In genomic region chr1:155795791-155796233, GRCm38 (mm10) we compare ENCODE assay signal across 18 mouse cellular contexts. TPM values are rescaled to one million over a fixed set of nuclear protein-coding genes. Genes with fewer than 3 reads are reported as not detected.
DNase-seq lines count a peak whose midpoint lies in the region; ATAC-seq and TF ChIP-seq lines count a peak whose summit lies in the region.
"Had no signal": no experiment of that assay in that cellular context is flagged by ENCODE, and none has a peak within 500 bp of the region (broad histone marks: within the 10 kb centered on the region; RNA-seq: fewer than 3 reads in every experiment).

No protein-coding gene starts in this region.

- peaks cover 0 to 11% of the 10 kb centered on the region in 2 experiments; a peak in 2 of 4 replicates for H3K36me3 ChIP-seq in MEL (ENCODE audit: control insufficient read depth in 1 of 2, insufficient read depth in 2 of 2, low read length in 2 of 2)

- H3K9me3 ChIP-seq in MEL (replicated peaks; ENCODE audit: insufficient read depth, low read length): no peaks in the 10 kb centered on the region
- H3K9me3 ChIP-seq: forebrain, embryonic 15.5 days; limb, embryonic 10.5 days had no signal

- no peak for TF ChIP-seq RAD21 in MEL (IDR thresholded peaks at IDR 0.05; ENCODE audit: low read depth, low read length)

- H3K9ac ChIP-seq in MEL (ENCODE audit: control insufficient read depth, low read depth, low read length, poor library complexity, severe bottlenecking): no peak overlapping the region
- H3K9ac ChIP-seq: forebrain, embryonic 15.5 days had no signal

- peak overlapping the region; percentile 7; the same call in 1 of the 2 replicates for H3K27ac ChIP-seq in MEL (ENCODE audit: control insufficient read depth, low read depth, low read length)
- H3K27ac ChIP-seq: forebrain, embryonic 15.5 days; limb, embryonic 10.5 days; macrophage had no signal

- no peak for TF ChIP-seq POLR2A in MEL (IDR thresholded peaks at IDR 0.05; ENCODE audit: control insufficient read depth in 1 of 2, insufficient read depth in 1 of 2, low read depth in 1 of 2, low read length in 2 of 2, poor library complexity in 1 of 2)

- intact Hi-C loops in heart, postnatal 25 days (cut with DNase I): no loop called here

- no peaks in the 10 kb centered on the region for H3K79me2 ChIP-seq in MEL (ENCODE audit: control insufficient read depth, insufficient read depth, low read length, poor library complexity)

- H3K4me1 ChIP-seq in MEL (ENCODE audit: control insufficient read depth in 1 of 2, insufficient read depth in 2 of 2, low read length in 2 of 2): peaks cover 10 to 23% of the 10 kb centered on the region in 2 experiments

- no peaks in the 10 kb centered on the region for H3K27me3 ChIP-seq in MEL (ENCODE audit: control insufficient read depth in 1 of 2, insufficient read depth in 2 of 2, low read length in 2 of 2)
- H3K27me3 ChIP-seq: forebrain, embryonic 15.5 days had no signal

- ATAC-seq in megakaryocyte progenitor cell, adult 5-6 weeks (replicated peaks; ENCODE audit: poor library complexity): peak; percentile 62
- ATAC-seq: forebrain, embryonic 15.5 days had no signal

- no peak for TF ChIP-seq CTCF in MEL (IDR thresholded peaks at IDR 0.05 in 2 of 3, conservative IDR thresholded peaks at IDR 0.05 in 1 of 3; ENCODE audit: control insufficient read depth in 1 of 3, insufficient read depth in 1 of 3, low read depth in 2 of 3, low read length in 3 of 3, poor library complexity in 1 of 3, severe bottlenecking in 1 of 3)

- DNase-seq in heart, adult 18-20 months: peak; percentile 14 to 35
- no peak for DNase-seq in heart, postnatal 25 days (ENCODE audit: low spot score)
- peak; percentile 92 for DNase-seq in MEL (ENCODE audit: low read depth, low spot score)
- DNase-seq in adrenal gland, postnatal 36 days: peak; percentile 69 to 78
- DNase-seq in natural killer cell, adult 2 months (ENCODE audit: low spot score in 2 of 2): no peak
- DNase-seq in thymus, postnatal 36 days: no peak
- no peak for DNase-seq in MN1 (ENCODE audit: low spot score)
- DNase-seq: cerebellum, adult 11 months; gastrocnemius, postnatal 14 days; kidney, postnatal 14 days had no signal

- H3K4me3 ChIP-seq in MEL (ENCODE audit: control insufficient read depth in 1 of 2, insufficient read depth in 1 of 2, low read depth in 2 of 2, low read length in 2 of 2): no peak overlapping the region
- H3K4me3 ChIP-seq: forebrain, embryonic 15.5 days; limb, embryonic 10.5 days had no signal

- peak; percentile 74 to 82 for TF ChIP-seq EP300 in MEL (IDR thresholded peaks at IDR 0.05; ENCODE audit: low read depth in 1 of 2, low read length in 2 of 2)

TF ChIP-seq in MEL, 35 proteins besides CTCF, POLR2A, EP300 and RAD21:
- TF ChIP-seq POLR2AphosphoS5 (IDR thresholded peaks at IDR 0.05; ENCODE audit: borderline replicate concordance, low read depth, low read length): no peak
- TF ChIP-seq ELF1 (IDR thresholded peaks at IDR 0.05; ENCODE audit: low read depth, low read length): 0 out of 2 replicates have a peak, but pooled peaks have one; percentile 14
- TF ChIP-seq HCFC1 (IDR thresholded peaks at IDR 0.05; ENCODE audit: low read depth, low read length): peak; percentile 33; the same call in 1 of the 2 replicates
- TF ChIP-seq CHD2 (IDR thresholded peaks at IDR 0.05; ENCODE audit: low read length): no peak
- TF ChIP-seq KAT2A (conservative IDR thresholded peaks at IDR 0.05; ENCODE audit: low read depth, low read length): no peak; the same call in 1 of the 2 replicates
- TF ChIP-seq POLR2AphosphoS2 (IDR thresholded peaks at IDR 0.05; ENCODE audit: low read length): no peak
- no peak for TF ChIP-seq MYB (IDR thresholded peaks at IDR 0.05; ENCODE audit: low read depth, low read length)
- TF ChIP-seq TCF12 (IDR thresholded peaks at IDR 0.05; ENCODE audit: low read depth, low read length): peak; percentile 74; the same call in 1 of the 2 replicates
- TF ChIP-seq GATA1 (IDR thresholded peaks at IDR 0.05; ENCODE audit: low read depth, low read length): peak; percentile 81
- TF ChIP-seq SIN3A (IDR thresholded peaks at IDR 0.05; ENCODE audit: low read length): peak; percentile 76
- TF ChIP-seq ZC3H11A (IDR thresholded peaks at IDR 0.05; ENCODE audit: low read depth, low read length): no peak
- TF ChIP-seq MAZ (IDR thresholded peaks at IDR 0.05; ENCODE audit: low read depth, low read length): no peak
- TF ChIP-seq JUND (IDR thresholded peaks at IDR 0.05; ENCODE audit: low read depth, low read length): no peak
- no peak for TF ChIP-seq MAX (IDR thresholded peaks at IDR 0.05; ENCODE audit: low read length)
- TF ChIP-seq ZNF384 (IDR thresholded peaks at IDR 0.05; ENCODE audit: low read depth, low read length): peak; percentile 86
- peak; percentile 68 for TF ChIP-seq RCOR1 (IDR thresholded peaks at IDR 0.05; ENCODE audit: low read depth, low read length)
- TF ChIP-seq NELFE (IDR thresholded peaks at IDR 0.05; ENCODE audit: low read depth, low read length): no peak
- TF ChIP-seq SMC3 (IDR thresholded peaks at IDR 0.05; ENCODE audit: low read depth, low read length): no peak
- TF ChIP-seq ZKSCAN1 (IDR thresholded peaks at IDR 0.05; ENCODE audit: low read depth, low read length): no peak
- no peak for TF ChIP-seq ZMIZ1 (IDR thresholded peaks at IDR 0.05; ENCODE audit: low read depth, low read length)
- peak; percentile 82 for TF ChIP-seq ETS1 (IDR thresholded peaks at IDR 0.05; ENCODE audit: low read depth, low read length)
- no peak for TF ChIP-seq CHD1 (IDR thresholded peaks at IDR 0.05; ENCODE audit: low read depth, low read length)
- TF ChIP-seq E2F4 (IDR thresholded peaks at IDR 0.05; ENCODE audit: borderline replicate concordance, low read depth, low read length): no peak
- TF ChIP-seq MAFK (IDR thresholded peaks at IDR 0.05; ENCODE audit: borderline replicate concordance, low read depth, low read length): no peak
- no peak for TF ChIP-seq MEF2A (IDR thresholded peaks at IDR 0.05; ENCODE audit: extremely low read depth, insufficient replicate concordance, low read depth, low read length, poor library complexity, severe bottlenecking)
- no peak for TF ChIP-seq NRF1 (IDR thresholded peaks at IDR 0.05; ENCODE audit: insufficient read depth, low read depth, low read length, poor library complexity, severe bottlenecking)
- TF ChIP-seq TBP (IDR thresholded peaks at IDR 0.05; ENCODE audit: low read depth, low read length): 0 out of 2 replicates have a peak, but pooled peaks have one; percentile 32
- no peak for TF ChIP-seq UBTF (IDR thresholded peaks at IDR 0.05; ENCODE audit: borderline replicate concordance, insufficient read depth, low read depth, low read length)
- no peak for TF ChIP-seq USF2 (IDR thresholded peaks at IDR 0.05; ENCODE audit: borderline replicate concordance in 1 of 2, insufficient read depth in 1 of 2, low read depth in 1 of 2, low read length in 2 of 2)
- TF ChIP-seq TAL1 (IDR thresholded peaks at IDR 0.05; ENCODE audit: low read length): peak; percentile 40
- no peak for TF ChIP-seq USF1 (IDR thresholded peaks at IDR 0.05; ENCODE audit: low read depth, low read length)
- TF ChIP-seq GABPA (IDR thresholded peaks at IDR 0.05; ENCODE audit: low read depth, low read length): no peak
- TF ChIP-seq BHLHE40 (IDR thresholded peaks at IDR 0.05; ENCODE audit: borderline replicate concordance, low read depth, low read length): 0 out of 2 replicates have a peak, but pooled peaks have one; percentile 24
- TF ChIP-seq MYC (IDR thresholded peaks at IDR 0.05; ENCODE audit: low read depth, low read length): no peak
- TF ChIP-seq MXI1 (IDR thresholded peaks at IDR 0.05; ENCODE audit: low read depth, low read length): peak; percentile 59; the same call in 1 of the 2 replicates

RNA-seq across cellular contexts. Expression of gene Qsox1, which starts 16.9 kb away (rescaled TPM):
- 10 to 100 TPM; 31.5 to 38.1 TPM for total RNA-seq in heart, adult 18-20 months (2021)
- total RNA-seq in heart, postnatal 25 days (2021): 10 to 100 TPM; 35.3 to 41.5 TPM
- 8.4 TPM in 2 replicates for total RNA-seq in MEL (2012; rRNA removed)
- 10 to 100 TPM in 1 of 2 experiments, not detected in 1; 17.1 TPM for polyA plus RNA-seq in MEL (2012; ENCODE audit: insufficient read depth in 1 of 2, insufficient read length in 2 of 2, low read depth in 1 of 2, low replicate concordance in 2 of 2, missing spikeins in 1 of 2)
- 10 to 100 TPM; 55.1 to 60.9 TPM for total RNA-seq in adrenal gland, postnatal 36 days (2021)
- 13.5 and 14.7 TPM in 2 replicates for total RNA-seq in megakaryocyte progenitor cell, adult 5-6 weeks (2015)
- total RNA-seq in megakaryocyte progenitor cell, adult 5-6 weeks (2017): 15.0 and 24.2 TPM in 2 replicates

RNA-seq across cellular contexts. Expression of gene Lhx4, which starts 44.3 kb away (rescaled TPM):
- total RNA-seq in heart, adult 18-20 months (2021): not detected
- not detected for total RNA-seq in heart, postnatal 25 days (2021)
- total RNA-seq in MEL (2012; rRNA removed): not detected in 2 replicates
- polyA plus RNA-seq in MEL (2012; ENCODE audit: insufficient read depth in 1 of 2, insufficient read length in 2 of 2, low read depth in 1 of 2, low replicate concordance in 2 of 2, missing spikeins in 1 of 2): not detected
- not detected for total RNA-seq in adrenal gland, postnatal 36 days (2021)
- total RNA-seq in megakaryocyte progenitor cell, adult 5-6 weeks (2015): not detected in 2 replicates
- not detected in 2 replicates for total RNA-seq in megakaryocyte progenitor cell, adult 5-6 weeks (2017)
- total RNA-seq: gastrocnemius, postnatal 14 days; hematopoietic stem cell, adult 5-6 weeks; monocyte, adult 5-6 weeks; neutrophil, adult 5-6 weeks had no signal
- polyA plus RNA-seq: cortical plate, adult 2 months; limb, embryonic 10.5 days; macrophage had no signal

Comparison
In these comparisons a context has a peak if more than half of its experiments do, and no peak if none do; other contexts are left out.
1. DNase-seq: peak in heart, adult 18-20 months (2 of 2), MEL (single experiment) and adrenal gland, postnatal 36 days (2 of 2); none in heart, postnatal 25 days (single experiment), natural killer cell, adult 2 months (0 of 2), thymus, postnatal 36 days (0 of 2) and MN1 (single experiment).